ENCODE assay signal across 8 mouse cellular contexts in the genomic region with DNA sequence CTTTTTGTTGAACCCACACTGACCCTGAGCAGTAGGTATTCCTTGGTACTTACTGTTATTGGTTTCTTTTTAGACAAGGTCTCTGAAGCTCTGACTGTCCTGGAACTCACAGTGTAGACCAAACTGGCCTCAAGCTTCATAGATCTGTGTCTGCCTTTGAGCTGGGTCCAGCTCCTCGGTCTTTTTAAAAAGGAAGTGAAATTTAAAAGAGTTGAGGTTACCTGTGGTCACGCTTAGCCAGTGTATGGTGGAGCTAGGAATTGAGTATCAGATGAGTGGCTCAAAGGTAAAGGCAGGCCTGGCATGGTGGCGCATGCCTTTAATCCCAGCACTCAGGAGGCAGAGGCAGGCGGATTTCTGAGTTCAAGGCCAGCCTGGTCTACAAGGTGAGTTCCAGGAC. TPM values are rescaled to one million over a fixed set of nuclear protein-coding genes. Genes with fewer than 3 reads are reported as not detected.
A peak's percentile ranks its signal among the peaks of the same experiment; 100 is the strongest.
DNase-seq lines count a peak whose midpoint lies in the region; ATAC-seq and TF ChIP-seq lines count a peak whose summit lies in the region.

No protein-coding gene starts in this region.

- no peaks in the 10 kb centered on the region for H3K36me3 ChIP-seq in kidney, embryonic 15.5 days
- no peaks in the 10 kb centered on the region for H3K36me3 ChIP-seq in intestine, embryonic 14.5 days (ENCODE audit: control insufficient read depth, insufficient read depth, low read length)
- H3K36me3 ChIP-seq in neural tube, embryonic 12.5 days = no peaks in the 10 kb centered on the region

- H3K4me2 ChIP-seq in kidney, embryonic 15.5 days = peak overlapping the region; percentile 87
- H3K4me2 ChIP-seq in intestine, embryonic 14.5 days (ENCODE audit: low read length) = peak overlapping the region; percentile 77
- peak overlapping the region; percentile 90 for H3K4me2 ChIP-seq in neural tube, embryonic 12.5 days (replicated peaks)

- H3K9me3 ChIP-seq in kidney, embryonic 15.5 days (replicated peaks) = no peaks in the 10 kb centered on the region
- H3K9me3 ChIP-seq in intestine, embryonic 14.5 days (ENCODE audit: control insufficient read depth, low read length) = no peaks in the 10 kb centered on the region
- H3K9me3 ChIP-seq in neural tube, embryonic 12.5 days = no peaks in the 10 kb centered on the region

- no peak for TF ChIP-seq POLR2A in cortical plate, adult 2 months (IDR thresholded peaks at IDR 0.05; ENCODE audit: extremely low read depth, insufficient read depth, low read length)

- ATAC-seq in kidney, embryonic 15.5 days (replicated peaks; ENCODE audit: low FRiP score) = no peak
- ATAC-seq in intestine, embryonic 14.5 days (replicated peaks; ENCODE audit: low FRiP score, low TSS enrichment, low read depth) = no peak
- ATAC-seq in neural tube, embryonic 12.5 days (ENCODE audit: low FRiP score, low read depth) = no peak
- ATAC-seq in megakaryocyte progenitor cell, adult 5-6 weeks (replicated peaks; ENCODE audit: poor library complexity) = no peak

- DNase-seq in kidney, postnatal 14 days = no peak
- DNase-seq in intestine, embryonic 14.5 days (ENCODE audit: low spot score) = no peak
- DNase-seq in thymus, postnatal 14 days = no peak
- no peak for DNase-seq in embryo, embryonic 10.5 days (ENCODE audit: low spot score)

- WGBS in kidney, embryonic 15.5 days = 72% methylated on average over 4 of the region's 4 CpGs
- 69% methylated on average over 4 of the region's 4 CpGs for WGBS in intestine, embryonic 14.5 days
- 68% methylated on average over 4 of the region's 4 CpGs for WGBS in neural tube, embryonic 12.5 days

- peaks cover 13% of the 10 kb centered on the region for H3K27me3 ChIP-seq in kidney, embryonic 15.5 days
- no peaks in the 10 kb centered on the region for H3K27me3 ChIP-seq in intestine, embryonic 14.5 days (replicated peaks; ENCODE audit: control insufficient read depth, insufficient read depth, low read length)
- no peaks in the 10 kb centered on the region for H3K27me3 ChIP-seq in neural tube, embryonic 12.5 days (replicated peaks)

- H3K4me1 ChIP-seq in kidney, embryonic 15.5 days = peaks cover 23% of the 10 kb centered on the region
- no peaks in the 10 kb centered on the region; the same call in 1 of the 2 replicates for H3K4me1 ChIP-seq in cortical plate, adult 2 months (ENCODE audit: control insufficient read depth, insufficient read depth, low read length)
- H3K4me1 ChIP-seq in intestine, embryonic 14.5 days (replicated peaks; ENCODE audit: control insufficient read depth, insufficient read depth, low read length) = 0 out of 2 replicates have a peak, but pooled peaks cover 3% of the 10 kb centered on the region
- peaks cover 19% of the 10 kb centered on the region for H3K4me1 ChIP-seq in neural tube, embryonic 12.5 days

- peak overlapping the region; percentile 48 for H3K4me3 ChIP-seq in kidney, embryonic 15.5 days (replicated peaks)
- H3K4me3 ChIP-seq in cortical plate, adult 2 months (ENCODE audit: insufficient read depth, low read length) = peak overlapping the region; percentile 62
- peak overlapping the region; percentile 45 for H3K4me3 ChIP-seq in intestine, embryonic 14.5 days (ENCODE audit: low read depth, low read length)
- H3K4me3 ChIP-seq in neural tube, embryonic 12.5 days = peak overlapping the region; percentile 41

- no peak for TF ChIP-seq CTCF in cortical plate, adult 2 months (IDR thresholded peaks at IDR 0.05; ENCODE audit: extremely low read depth, insufficient read depth, low read length)

- H3K9ac ChIP-seq in kidney, embryonic 15.5 days = peak overlapping the region; percentile 43
- H3K9ac ChIP-seq in intestine, embryonic 14.5 days (ENCODE audit: low read length) = peak overlapping the region; percentile 25
- H3K9ac ChIP-seq in neural tube, embryonic 12.5 days = peak overlapping the region; percentile 56; the same call in 1 of the 2 replicates

- H3K27ac ChIP-seq in kidney, embryonic 15.5 days = peak overlapping the region; percentile 78
- no peak overlapping the region for H3K27ac ChIP-seq in cortical plate, adult 2 months (ENCODE audit: insufficient read depth, low read length)
- H3K27ac ChIP-seq in intestine, embryonic 14.5 days (ENCODE audit: low read depth) = no peak overlapping the region
- no peak overlapping the region for H3K27ac ChIP-seq in neural tube, embryonic 12.5 days

RNA-seq across cellular contexts. Expression of gene Scd1, which starts 0.9 kb away (rescaled TPM):
- polyA plus RNA-seq in kidney, embryonic 15.5 days (2015; fragmentation: Nextera tagmentation; extraction: Ambion mirVana) = 4.1 and 5.2 TPM in 2 replicates
- 121 and 184 TPM in 2 replicates for polyA plus RNA-seq in cortical plate, adult 2 months (2012; rRNA removed)
- 3.5 and 4.4 TPM in 2 replicates for polyA plus RNA-seq in intestine, embryonic 14.5 days (2014; fragmentation: Nextera tagmentation; extraction: Ambion mirVana)
- polyA plus RNA-seq in neural tube, embryonic 12.5 days (2016; fragmentation: Nextera tagmentation; extraction: Ambion mirVana) = 8.0 and 8.8 TPM in 2 replicates
- total RNA-seq in megakaryocyte progenitor cell, adult 5-6 weeks (2015) = 0.46 and 0.49 TPM in 2 replicates
- 0.54 and 1.1 TPM in 2 replicates for total RNA-seq in megakaryocyte progenitor cell, adult 5-6 weeks (2017)

Comparison
In these comparisons a context has a peak if more than half of its experiments do, and no peak if none do; other contexts are left out.
1. RNA of gene Scd1, which starts 0.9 kb away (polyA plus RNA-seq): 121 to 184 TPM in cortical plate, adult 2 months; 8.0 to 8.8 TPM in neural tube, embryonic 12.5 days, 4.1 to 5.2 TPM in kidney, embryonic 15.5 days and 3.5 to 4.4 TPM in intestine, embryonic 14.5 days; every median in the first group is over 10 times any median in the second.
2. Peak in every context shown above with its lines, with median percentiles within 50 percentile points of each other: H3K4me2 ChIP-seq, H3K4me3 ChIP-seq and H3K9ac ChIP-seq.